Mouse (Mus musculus) adrenal gland, adult 8-10 months (tissue): ENCODE measurements around the gene Ostn. TPM values are rescaled to one million over a fixed set of nuclear protein-coding genes. Genes with fewer than 3 reads are reported as not detected.
A peak's percentile ranks its signal among the peaks of the same experiment; 100 is the strongest.

ENCODE experiments used
- DNase-seq: peaks from one replicate; pipeline ENCODE4 v3.0.0; 2022
- total RNA-seq, 4 experiments: library from RNA; stranded (reverse); gene quantifications; 2 replicates each; pipeline ENCODE4 v1.2.4; 2022

Ostn gene
- total RNA-seq, 4 experiments from 2014 or later = not detected

DNA sequence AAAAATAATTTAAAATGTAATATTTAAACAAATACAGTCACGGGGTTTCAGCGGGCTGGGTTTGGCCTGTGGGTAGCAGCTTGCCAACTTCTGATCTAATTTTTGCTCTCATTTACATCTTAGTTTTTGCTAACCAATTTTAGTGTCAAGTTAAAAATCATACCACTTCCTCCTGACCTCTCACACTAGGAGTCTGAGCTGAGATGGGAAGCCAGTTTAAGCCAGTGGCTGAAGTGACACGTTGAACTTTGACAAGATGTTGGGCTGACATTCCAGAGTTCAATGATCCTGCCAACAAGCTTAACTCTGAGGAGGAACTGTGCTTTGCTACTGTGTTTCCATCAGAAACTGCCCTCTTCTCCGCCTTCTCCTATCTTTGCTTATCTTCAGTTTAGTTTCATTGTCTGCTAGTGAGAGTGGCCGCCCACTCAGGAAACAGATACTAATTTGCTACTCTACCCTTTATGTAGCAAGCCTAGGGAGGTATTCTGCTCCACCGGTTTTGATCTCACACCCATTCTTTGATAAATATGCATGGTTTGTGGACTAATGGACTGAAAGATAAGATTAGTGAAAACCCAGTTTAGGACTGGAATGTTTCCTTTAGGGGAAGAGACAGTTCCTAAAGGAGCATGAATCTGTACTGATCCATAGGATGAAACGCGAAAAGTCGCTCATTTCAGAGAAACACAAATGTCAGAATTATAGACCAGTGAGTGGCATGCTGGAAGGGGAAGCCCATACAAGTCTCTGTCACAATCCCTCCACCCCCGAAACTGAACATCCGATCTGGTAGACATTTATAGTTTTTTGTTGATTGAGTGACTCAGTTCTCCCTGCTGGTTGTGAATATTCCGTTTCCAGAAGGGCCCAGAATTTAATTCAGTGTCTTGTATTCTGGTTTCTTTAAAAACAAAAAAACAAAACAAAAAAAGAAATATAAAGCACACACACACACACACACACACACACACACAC lies 80.6 kb downstream of the Ostn start:
- DNase-seq = no peak

DNA sequence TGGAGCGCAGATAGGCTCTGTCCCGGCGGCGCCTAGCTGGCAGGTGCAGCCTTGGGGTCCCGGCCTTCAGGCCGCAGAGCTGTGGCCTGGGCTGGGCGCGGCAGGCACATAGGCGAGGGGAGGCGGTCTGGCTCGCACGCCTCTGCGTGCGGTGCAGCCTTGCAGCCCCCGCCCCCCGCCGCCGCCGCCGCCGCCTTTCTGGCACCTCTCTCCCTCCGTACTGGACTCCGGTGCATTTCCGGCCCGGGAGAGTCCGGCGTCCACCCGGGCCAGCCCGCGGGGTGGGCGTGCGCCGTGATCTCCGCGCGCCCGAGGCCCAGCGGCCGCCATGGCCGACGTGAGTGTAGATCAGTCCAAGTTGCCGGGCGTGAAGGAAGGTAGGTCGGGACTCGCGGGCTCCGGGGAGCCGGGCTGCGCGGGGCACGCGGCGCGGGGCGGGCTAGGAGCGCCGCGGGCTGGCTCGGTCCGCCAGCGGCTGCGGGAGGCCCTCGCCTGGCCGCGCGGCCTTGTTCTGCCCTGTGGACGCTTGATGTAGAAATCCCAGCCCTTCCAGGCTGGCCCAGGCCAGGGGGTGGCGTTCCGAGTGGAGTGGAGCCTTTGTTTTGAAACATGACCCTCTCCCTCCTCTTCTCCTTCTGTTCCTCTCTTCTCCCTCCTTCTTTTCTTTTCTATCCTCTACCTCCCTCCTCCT lies 81.6 kb downstream of the Ostn start, which contains the start of gene Ccdc50:
Gene Ccdc50, plus strand, starts transcription at position 109 of the 691 bp plus-strand sequence.
- DNase-seq = peak; percentile 66

DNA sequence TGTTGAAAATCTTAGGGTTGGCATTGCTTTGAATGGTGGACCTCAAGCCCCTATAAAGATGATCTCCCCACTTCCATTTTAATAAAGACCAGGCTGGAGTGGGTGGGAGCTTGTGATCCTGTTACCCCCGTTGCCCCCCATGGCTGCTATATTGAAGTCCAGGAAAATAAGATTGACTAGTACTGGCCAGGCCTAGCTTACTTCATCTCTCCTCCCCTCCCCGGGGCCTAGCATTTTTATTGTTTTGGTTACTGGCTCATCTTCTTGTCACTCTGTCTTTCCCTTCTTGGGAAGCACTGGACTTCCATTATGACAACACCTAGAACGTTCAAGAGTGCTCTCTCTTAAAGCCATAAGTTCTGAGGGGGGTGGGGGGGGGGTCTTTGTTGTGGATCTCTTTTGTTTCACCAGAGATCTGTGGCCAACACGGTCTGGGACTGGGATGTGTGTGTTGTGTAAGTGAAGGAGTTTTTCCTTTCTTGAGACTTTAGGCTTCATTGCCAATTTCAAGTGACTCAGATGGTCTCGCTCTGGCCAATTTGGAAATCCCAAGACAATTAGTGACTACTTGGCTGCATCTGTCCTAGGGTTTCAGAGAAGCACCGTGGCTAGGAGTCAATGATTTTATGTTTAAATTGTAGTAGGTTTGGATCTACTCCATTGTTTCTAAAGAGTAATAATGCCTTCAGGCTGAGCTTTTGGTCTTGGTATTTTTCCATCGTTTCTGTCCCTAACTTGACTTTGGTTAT lies 82.4 kb downstream of the Ostn start:
- no peak for DNase-seq

DNA sequence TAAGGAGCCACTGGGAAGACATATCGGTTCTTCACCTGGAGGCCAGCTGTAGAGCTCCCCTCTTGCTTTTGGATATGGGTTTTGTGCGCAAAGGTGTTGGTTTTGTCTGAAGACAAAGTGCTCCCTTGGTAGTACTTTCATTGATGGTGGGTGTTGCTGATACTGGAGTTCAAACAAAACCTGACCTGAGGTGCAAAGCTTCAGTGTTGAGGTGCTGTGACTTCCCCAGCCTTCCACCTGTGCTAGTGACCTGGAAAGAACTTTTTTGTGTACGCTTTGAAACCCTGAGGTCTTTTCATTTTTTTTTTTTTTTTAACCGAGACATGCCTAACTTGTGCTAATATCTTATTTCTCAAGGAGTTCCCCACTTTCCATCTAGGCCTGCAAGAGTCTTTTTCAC lies 83.0 kb downstream of the Ostn start:
- no peak for DNase-seq

DNA sequence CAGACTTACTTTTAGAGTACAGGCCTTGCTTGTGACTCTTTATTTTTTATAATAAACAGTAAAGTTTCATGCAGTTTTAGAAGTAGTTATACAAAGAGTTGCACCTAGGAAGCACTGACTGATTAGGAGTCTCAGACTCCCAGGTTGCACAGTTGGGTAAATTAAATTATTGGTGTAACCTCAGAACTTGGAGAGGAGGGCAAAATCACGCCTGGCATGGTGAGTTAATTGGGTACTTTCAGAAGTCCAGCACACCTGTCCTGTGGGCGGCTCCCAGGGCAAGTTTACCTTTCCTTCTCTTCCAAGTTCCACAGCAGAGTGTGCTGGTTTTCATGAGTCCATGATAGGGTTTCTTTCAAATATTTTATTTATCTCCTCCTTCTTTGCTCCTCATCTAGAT lies 84.6 kb downstream of the Ostn start:
- DNase-seq = no peak

DNA sequence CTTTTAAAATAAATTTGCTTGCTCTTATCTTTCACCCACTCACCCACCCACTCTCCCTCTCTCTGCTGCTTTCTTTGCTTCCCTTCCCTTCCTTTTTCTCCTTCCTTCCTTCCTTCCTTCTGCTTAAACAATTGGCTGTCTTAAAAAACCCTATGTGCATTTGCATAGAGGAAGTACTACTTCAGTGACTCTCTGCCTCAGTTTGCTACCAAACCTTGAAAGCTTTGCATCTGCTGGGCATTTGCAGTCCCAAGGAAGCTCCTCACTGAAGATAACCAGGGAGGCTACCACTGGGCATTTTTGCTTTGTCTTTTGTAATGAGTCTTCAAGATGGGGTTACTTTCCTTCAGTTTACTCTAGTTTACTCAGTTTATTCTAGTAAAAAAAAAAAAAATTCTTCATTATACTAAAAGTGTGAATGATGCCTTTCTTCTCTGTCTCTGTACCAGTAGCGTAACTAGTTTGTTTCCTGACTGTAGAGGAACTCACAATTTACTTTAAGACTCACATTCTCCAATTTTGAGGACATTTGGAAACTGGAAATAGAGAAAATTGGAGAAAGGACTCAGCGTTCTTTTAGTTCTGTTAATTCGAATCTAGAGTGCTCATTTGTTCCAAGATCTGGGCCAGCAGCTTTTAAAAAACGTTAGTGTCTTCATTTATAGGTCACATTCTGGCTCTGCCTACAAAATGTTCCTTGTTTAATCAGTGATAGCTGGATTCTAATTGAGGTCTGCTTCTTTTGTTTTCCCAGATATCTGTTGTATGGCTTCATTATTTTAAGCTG lies 88.2 kb downstream of the Ostn start:
- DNase-seq = no peak

DNA sequence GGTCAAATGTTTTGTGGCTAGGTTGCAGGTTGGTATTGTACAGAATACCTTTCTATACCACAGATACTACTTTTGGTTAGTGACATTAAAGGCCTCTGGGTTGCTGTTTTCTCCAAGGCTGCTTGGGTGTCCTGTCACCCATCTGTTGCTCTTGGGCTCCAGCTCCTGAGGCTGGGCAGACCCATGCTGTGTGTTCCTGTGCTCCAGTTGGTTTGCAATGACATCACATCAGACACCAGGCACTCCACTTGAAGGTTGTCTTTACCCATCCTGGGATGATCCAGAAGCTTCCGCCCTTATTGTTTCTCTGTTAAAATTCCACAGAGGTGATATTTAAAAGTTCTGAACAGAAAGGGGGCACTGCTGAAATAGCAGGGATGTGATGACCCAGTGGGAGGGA lies 89.7 kb downstream of the Ostn start:
- DNase-seq = no peak

DNA sequence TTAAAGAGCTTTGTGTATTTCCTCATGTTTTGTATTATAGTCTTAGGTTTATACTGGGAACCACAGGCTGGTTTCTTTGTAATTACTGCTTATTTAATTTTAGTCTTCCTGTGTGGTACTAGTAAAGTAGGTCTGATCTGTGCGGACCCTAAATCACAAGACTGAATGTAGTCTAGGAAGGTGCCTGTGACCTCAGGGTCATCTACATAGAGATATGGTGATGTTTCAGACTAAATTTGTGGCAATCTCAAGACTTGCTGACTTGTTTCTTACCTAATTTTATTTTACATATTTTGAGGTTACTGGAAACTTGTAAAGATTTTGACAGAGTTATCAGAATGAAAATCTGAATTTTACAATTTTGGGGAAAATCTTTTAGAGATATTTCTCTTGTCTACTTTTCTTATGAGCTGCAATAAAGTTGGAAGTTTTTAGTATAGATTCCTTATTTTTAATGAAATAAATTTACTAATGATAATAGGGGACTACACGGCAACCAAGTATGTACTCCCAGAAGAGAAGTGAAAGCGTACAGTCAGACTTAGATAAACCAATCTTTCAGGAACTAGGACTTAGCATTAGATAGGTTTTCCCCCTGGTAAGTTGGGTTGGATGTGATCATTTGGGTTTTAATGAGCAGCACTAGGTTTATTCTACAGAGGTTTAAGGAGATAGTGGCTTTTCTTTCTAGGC lies 91.9 kb downstream of the Ostn start:
- no peak for DNase-seq

DNA sequence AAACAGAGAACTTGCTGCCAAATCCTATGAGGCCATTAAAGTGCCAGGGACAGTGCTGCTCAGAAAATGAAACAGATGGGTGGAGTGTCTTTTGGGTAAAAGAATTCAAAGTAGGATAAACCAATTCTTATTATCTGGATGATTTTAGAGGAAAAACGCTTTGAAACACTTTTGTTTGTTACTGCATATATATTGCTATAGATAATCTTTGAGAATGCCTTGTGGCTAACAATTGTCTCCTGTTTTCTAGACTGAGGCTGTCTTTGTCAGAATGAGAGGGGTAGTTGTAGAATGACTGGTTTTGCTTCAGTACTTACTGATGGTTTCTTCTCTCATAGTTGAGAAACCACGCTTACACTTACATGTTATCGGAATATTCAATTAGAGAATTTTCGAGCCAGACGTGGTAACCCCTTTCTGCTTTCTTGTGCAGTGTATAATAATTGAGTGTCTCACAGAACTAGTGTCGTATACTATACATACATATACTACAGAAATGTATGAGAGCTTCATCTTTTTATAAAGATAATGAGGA lies 92.5 kb downstream of the Ostn start:
- DNase-seq = no peak

Other genes starting within 250 kb of the Ostn start
- gene Uts2b, start 62.8 kb downstream of the Ostn start, total RNA-seq = not detected
- 10 to 100 TPM; 65.1 to 90.3 (median 79.0) TPM for gene Ccdc50, start 81.4 kb downstream of the Ostn start, total RNA-seq